Mouse (Mus musculus) heart, embryonic 11.5 days (tissue): ENCODE results near the gene Pou3f3. TPM values are rescaled to one million over a fixed set of nuclear protein-coding genes. Genes with fewer than 3 reads are reported as not detected.

Source experiments
- ATAC-seq: fragments of 200-750 bp; cut with Nextera tagmentation; replicated peaks from 2 replicates; pipeline ENCODE4 v1.8.0; 2017; ENCODE audit warnings: moderate library complexity; ENCODE audit not compliant: insufficient number of reproducible peaks, low FRiP score, low TSS enrichment
- H3K27ac ChIP-seq: fragments of 300-500 bp; sonication (generic); 2 replicates; pipeline ENCODE4 v1.5.1; 2014; ENCODE audit warnings: mild to moderate bottlenecking, low read depth, low read length
- H3K27me3 ChIP-seq: fragments of 300-500 bp; sonication (generic); 2 replicates; pipeline ENCODE4 v1.6.1; 2014; ENCODE audit warnings: mild to moderate bottlenecking, low read length, mixed read lengths; ENCODE audit not compliant: control insufficient read depth, insufficient read depth
- H3K36me3 ChIP-seq: fragments of 300-500 bp; sonication (generic); 2 replicates; pipeline ENCODE4 v1.6.1; 2014; ENCODE audit warnings: mild to moderate bottlenecking, low read length, moderate library complexity, mixed read lengths; ENCODE audit not compliant: control insufficient read depth, insufficient read depth
- H3K4me1 ChIP-seq: fragments of 300-500 bp; sonication (generic); 2 replicates; pipeline ENCODE4 v1.6.1; 2014; ENCODE audit warnings: low read length; ENCODE audit not compliant: control insufficient read depth, insufficient read depth
- H3K4me2 ChIP-seq: fragments of 300-500 bp; sonication (generic); 2 replicates; pipeline ENCODE4 v1.6.1; 2014; ENCODE audit warnings: mild to moderate bottlenecking, moderate library complexity
- H3K4me3 ChIP-seq: fragments of 300-500 bp; sonication (generic); 2 replicates; pipeline ENCODE4 v1.5.1; 2014; ENCODE audit warnings: low read depth, low read length
- H3K9ac ChIP-seq: fragments of 300-500 bp; sonication (generic); 2 replicates; pipeline ENCODE4 v1.6.1; 2014; ENCODE audit warnings: mild to moderate bottlenecking, low read depth, low read length, moderate library complexity
- H3K9me3 ChIP-seq: fragments of 300-500 bp; sonication (generic); replicated peaks from 2 replicates; pipeline ENCODE4 v1.6.1; 2016; ENCODE audit warnings: low read length; ENCODE audit not compliant: control insufficient read depth
- WGBS: fragments of 180-500 bp; shearing (Covaris S2); extraction: QIAGEN DNeasy Blood & Tissue Kit; methylation state at CpG from one replicate; pipeline ENCODE4 v1.1.7; 2014; ENCODE audit not compliant: insufficient replicate concordance; 5-methylcytosine and 5-hydroxymethylcytosine counted together
- polyA plus RNA-seq: library from polyadenylated mRNA; unstranded; fragments of >200 nt; fragmentation: Nextera tagmentation; extraction: Ambion mirVana; gene quantifications from 2 replicates; pipeline ENCODE4 v1.2.1, GENCODE M21; 2014

Pou3f3 gene
- polyA plus RNA-seq, 1 experiment from 2014 or later = 0.19 TPM

GRCm38 (mm10) chr1:42703851-42704613 is 8.5 kb downstream of the Pou3f3 start:
- Histone ChIP-seq H3K9ac (no peak overlapping the region), H3K27me3 (peaks cover 86% of the 10 kb centered on the region), H3K9me3 (no peaks in the 10 kb centered on the region), H3K4me3 (no peak overlapping the region), H3K4me2 (no peak overlapping the region), H3K4me1 (no peaks in the 10 kb centered on the region), H3K36me3 (no peaks in the 10 kb centered on the region), H3K27ac (no peak overlapping the region)
- 3% methylated on average over 26 of the region's 26 CpGs for WGBS
- no peak for ATAC-seq

- H3K4me1 ChIP-seq = no peaks in the 10 kb centered on the region
- peaks cover 89% of the 10 kb centered on the region for H3K27me3 ChIP-seq
- H3K9me3 ChIP-seq = no peaks in the 10 kb centered on the region
- no peak overlapping the region for H3K9ac ChIP-seq
- no peak for ATAC-seq
- H3K27ac ChIP-seq = no peak overlapping the region
- H3K4me3 ChIP-seq = no peak overlapping the region
- WGBS = 4% methylated on average over 17 of the region's 17 CpGs
- H3K4me2 ChIP-seq = no peak overlapping the region
- H3K36me3 ChIP-seq = no peaks in the 10 kb centered on the region
Observed at GRCm38 (mm10) chr1:42704981-42705810, 9.6 kb downstream of the Pou3f3 start.

GRCm38 (mm10) chr1:42705811-42706160 is 10.2 kb downstream of the Pou3f3 start:
- Histone ChIP-seq H3K9ac (no peak overlapping the region), H3K27me3 (peaks cover 90% of the 10 kb centered on the region), H3K27ac (no peak overlapping the region), H3K4me3 (no peak overlapping the region), H3K4me1 (no peaks in the 10 kb centered on the region), H3K4me2 (no peak overlapping the region), H3K9me3 (no peaks in the 10 kb centered on the region), H3K36me3 (no peaks in the 10 kb centered on the region)
- 4% methylated on average over 8 of the region's 8 CpGs for whole genome bisulfite sequencing
- ATAC-seq = no peak

GRCm38 (mm10) chr1:42707196-42707595 is 11.6 kb downstream of the Pou3f3 start:
- H3K4me2 ChIP-seq = no peak overlapping the region
- ATAC-seq = no peak
- no peaks in the 10 kb centered on the region for H3K36me3 ChIP-seq
- no peak overlapping the region for H3K27ac ChIP-seq
- peaks cover 91% of the 10 kb centered on the region for H3K27me3 ChIP-seq
- WGBS = 4% methylated on average over 5 of the region's 5 CpGs
- no peak overlapping the region for H3K9ac ChIP-seq
- H3K4me3 ChIP-seq = no peak overlapping the region
- no peaks in the 10 kb centered on the region for H3K9me3 ChIP-seq
- no peaks in the 10 kb centered on the region for H3K4me1 ChIP-seq

GRCm38 (mm10) chr1:42707611-42708130 is 12.1 kb downstream of the Pou3f3 start:
- WGBS = 4% methylated on average over 4 of the region's 4 CpGs
- Histone ChIP-seq H3K4me3 (no peak overlapping the region), H3K9me3 (no peaks in the 10 kb centered on the region), H3K36me3 (no peaks in the 10 kb centered on the region), H3K27me3 (peaks cover 89% of the 10 kb centered on the region), H3K27ac (no peak overlapping the region), H3K4me2 (no peak overlapping the region), H3K4me1 (no peaks in the 10 kb centered on the region), H3K9ac (no peak overlapping the region)
- no peak for ATAC-seq

- Histone ChIP-seq H3K9me3 (no peaks in the 10 kb centered on the region), H3K9ac (no peak overlapping the region), H3K27ac (no peak overlapping the region), H3K4me2 (no peak overlapping the region), H3K4me1 (no peaks in the 10 kb centered on the region), H3K4me3 (no peak overlapping the region), H3K36me3 (no peaks in the 10 kb centered on the region), H3K27me3 (peaks cover 78% of the 10 kb centered on the region)
- whole genome bisulfite sequencing = 4% methylated on average over 1 of the region's 1 CpGs
- no peak for ATAC-seq
Observed at GRCm38 (mm10) chr1:42709024-42709423, 13.5 kb downstream of the Pou3f3 start.

- H3K36me3 ChIP-seq = no peaks in the 10 kb centered on the region
- H3K9me3 ChIP-seq = no peaks in the 10 kb centered on the region
- H3K27me3 ChIP-seq = peaks cover 76% of the 10 kb centered on the region
- 9% methylated on average over 7 of the region's 7 CpGs for WGBS
- H3K27ac ChIP-seq = no peak overlapping the region
- H3K4me3 ChIP-seq = no peak overlapping the region
- H3K9ac ChIP-seq = no peak overlapping the region
- no peak for ATAC-seq
- no peak overlapping the region for H3K4me2 ChIP-seq
- no peaks in the 10 kb centered on the region for H3K4me1 ChIP-seq
Observed at GRCm38 (mm10) chr1:42709431-42710160, 14.0 kb downstream of the Pou3f3 start.

- Histone ChIP-seq H3K27me3 (peaks cover 77% of the 10 kb centered on the region), H3K9me3 (no peaks in the 10 kb centered on the region), H3K4me1 (no peaks in the 10 kb centered on the region), H3K36me3 (no peaks in the 10 kb centered on the region), H3K27ac (no peak overlapping the region), H3K9ac (no peak overlapping the region), H3K4me3 (no peak overlapping the region), H3K4me2 (no peak overlapping the region)
- no peak for ATAC-seq
- 17% methylated on average over 4 of the region's 4 CpGs for WGBS
Observed at GRCm38 (mm10) chr1:42710234-42710633, 14.7 kb downstream of the Pou3f3 start.
